Mouse (Mus musculus): ENCODE data around the gene Gm20855.
"Not testable (repeated sequence)": the region's sequence is repeated elsewhere in the genome, so short reads cannot be mapped to it uniquely, and the experiment has no call there.

Gene Gm20855

DNA sequence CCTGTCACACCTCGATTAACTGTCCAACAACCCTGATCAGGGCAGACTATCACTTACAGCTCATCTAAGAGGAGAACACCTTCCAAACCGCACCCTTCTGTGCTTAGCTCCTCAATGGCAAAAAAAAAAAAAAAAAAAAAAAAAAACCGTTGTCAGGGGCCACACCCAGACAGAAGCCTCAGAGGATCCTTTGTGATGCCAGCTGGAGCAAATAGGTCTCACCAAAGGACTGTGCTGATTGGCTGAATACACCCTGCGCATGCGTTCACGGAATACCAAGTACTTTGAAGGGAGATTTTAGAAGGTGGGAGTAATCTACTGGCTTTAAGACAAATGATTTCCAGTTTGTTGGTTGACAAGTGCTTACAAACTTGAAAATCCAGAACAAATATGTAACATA is at the start of gene Gm20855:
TSS of gene Gm20855 (minus strand) at position 101 of the 400 bp plus-strand sequence.
- in situ Hi-C loops (cut with MboI; ENCODE audit: low sequenced_read_pairs) = not testable (repeated sequence)

Data from CH12F3 (cell line).